Mouse (Mus musculus): ENCODE results near the gene Fem1b. TPM values are rescaled to one million over a fixed set of nuclear protein-coding genes. Genes with fewer than 3 reads are reported as not detected.
"Not testable (repeated sequence)": the region's sequence is repeated elsewhere in the genome, so short reads cannot be mapped to it uniquely, and the experiment has no call there.

Fem1b gene
- total and polyA plus RNA-seq, 2 experiments = 3.3 to 12.4 TPM

- Histone ChIP-seq H3K27ac (replicated peaks; ENCODE audit: insufficient read depth, low read depth, low read length) (no peak overlapping the region; the same call in none of the 2 replicates), H3K79me2 (ENCODE audit: control insufficient read depth, insufficient read depth, low read length) (peaks cover 24% of the 10 kb centered on the region), H3K36me3 (ENCODE audit: control insufficient read depth, insufficient read depth, low read length) (no peaks in the 10 kb centered on the region), H3K9ac (ENCODE audit: low read depth, low read length) (peak overlapping the region; percentile 76), H3K4me1 (ENCODE audit: control insufficient read depth, insufficient read depth, low read length) (peaks cover 6% of the 10 kb centered on the region), H3K4me3 (ENCODE audit: insufficient read depth, low read depth, low read length) (peak overlapping the region; percentile 83), H3K27me3 (ENCODE audit: control insufficient read depth, insufficient read depth, low read length) (no peaks in the 10 kb centered on the region)
- WGBS = under 1% methylated on average over 58 of the region's 58 CpGs
- peak; percentile 36 for DNase-seq (ENCODE audit: extremely low read depth, low read depth, low spot score)
- TF ChIP-seq CTCF (IDR thresholded peaks at IDR 0.05; ENCODE audit: low read depth, low read length) (peak; percentile 1; the same call in 1 of the 2 replicates), POLR2A (IDR thresholded peaks at IDR 0.05; ENCODE audit: extremely low read depth, insufficient read depth, low read length) (no peak)
Measured at GRCm38 (mm10) chr9:62810543-62811515, 905 bp downstream of the Fem1b start.

GRCm38 (mm10) chr9:62810095-62810494, 1.6 kb downstream of the Fem1b start:
- H3K27ac ChIP-seq (replicated peaks; ENCODE audit: insufficient read depth, low read depth, low read length) = no peak overlapping the region
- no peak for TF ChIP-seq CTCF (IDR thresholded peaks at IDR 0.05; ENCODE audit: low read depth, low read length)
- no peak for TF ChIP-seq POLR2A (IDR thresholded peaks at IDR 0.05; ENCODE audit: extremely low read depth, insufficient read depth, low read length)
- H3K4me1 ChIP-seq (ENCODE audit: control insufficient read depth, insufficient read depth, low read length) = peaks cover 6% of the 10 kb centered on the region
- peaks cover 24% of the 10 kb centered on the region for H3K79me2 ChIP-seq (ENCODE audit: control insufficient read depth, insufficient read depth, low read length)
- H3K9ac ChIP-seq (ENCODE audit: low read depth, low read length) = no peak overlapping the region
- H3K4me3 ChIP-seq (ENCODE audit: insufficient read depth, low read depth, low read length) = peak overlapping the region; percentile 83; the same call in 1 of the 2 replicates
- WGBS = 17% methylated on average over 8 of the region's 8 CpGs
- DNase-seq (ENCODE audit: extremely low read depth, low read depth, low spot score) = no peak
- H3K36me3 ChIP-seq (ENCODE audit: control insufficient read depth, insufficient read depth, low read length) = no peaks in the 10 kb centered on the region
- no peaks in the 10 kb centered on the region for H3K27me3 ChIP-seq (ENCODE audit: control insufficient read depth, insufficient read depth, low read length)

- not testable (repeated sequence) for H3K79me2 ChIP-seq (ENCODE audit: control insufficient read depth, insufficient read depth, low read length); H3K9ac ChIP-seq (ENCODE audit: low read depth, low read length); DNase-seq (ENCODE audit: extremely low read depth, low read depth, low spot score); H3K4me3 ChIP-seq (ENCODE audit: insufficient read depth, low read depth, low read length); H3K27me3 ChIP-seq (ENCODE audit: control insufficient read depth, insufficient read depth, low read length); H3K4me1 ChIP-seq (ENCODE audit: control insufficient read depth, insufficient read depth, low read length); H3K27ac ChIP-seq (replicated peaks; ENCODE audit: insufficient read depth, low read depth, low read length); H3K36me3 ChIP-seq (ENCODE audit: control insufficient read depth, insufficient read depth, low read length)
- 83% methylated on average over 2 of the region's 2 CpGs for WGBS
Measured at GRCm38 (mm10) chr9:62799218-62799617, 12.5 kb downstream of the Fem1b start.

GRCm38 (mm10) chr9:62789856-62790255, 21.9 kb downstream of the Fem1b start:
- no peaks in the 10 kb centered on the region for H3K79me2 ChIP-seq (ENCODE audit: control insufficient read depth, insufficient read depth, low read length)
- H3K27me3 ChIP-seq (ENCODE audit: control insufficient read depth, insufficient read depth, low read length) = no peaks in the 10 kb centered on the region
- H3K4me1 ChIP-seq (ENCODE audit: control insufficient read depth, insufficient read depth, low read length) = no peaks in the 10 kb centered on the region
- TF ChIP-seq CTCF (IDR thresholded peaks at IDR 0.05; ENCODE audit: low read depth, low read length) (no peak), POLR2A (IDR thresholded peaks at IDR 0.05; ENCODE audit: extremely low read depth, insufficient read depth, low read length) (no peak)
- no peak overlapping the region for H3K9ac ChIP-seq (ENCODE audit: low read depth, low read length)
- no peak for DNase-seq (ENCODE audit: extremely low read depth, low read depth, low spot score)
- H3K4me3 ChIP-seq (ENCODE audit: insufficient read depth, low read depth, low read length) = no peak overlapping the region
- no peak overlapping the region for H3K27ac ChIP-seq (replicated peaks; ENCODE audit: insufficient read depth, low read depth, low read length)
- H3K36me3 ChIP-seq (ENCODE audit: control insufficient read depth, insufficient read depth, low read length) = peaks cover 4% of the 10 kb centered on the region; the same call in 1 of the 2 replicates
- 98% methylated on average over 12 of the region's 12 CpGs for WGBS

GRCm38 (mm10) chr9:62786721-62787120, 25.0 kb downstream of the Fem1b start:
- TF ChIP-seq POLR2A (IDR thresholded peaks at IDR 0.05; ENCODE audit: extremely low read depth, insufficient read depth, low read length) (no peak), CTCF (IDR thresholded peaks at IDR 0.05; ENCODE audit: low read depth, low read length) (no peak)
- whole genome bisulfite sequencing = 92% methylated on average over 5 of the region's 5 CpGs
- H3K27ac ChIP-seq (replicated peaks; ENCODE audit: insufficient read depth, low read depth, low read length) = no peak overlapping the region
- H3K9ac ChIP-seq (ENCODE audit: low read depth, low read length) = no peak overlapping the region
- no peak overlapping the region for H3K4me3 ChIP-seq (ENCODE audit: insufficient read depth, low read depth, low read length)
- no peaks in the 10 kb centered on the region for H3K4me1 ChIP-seq (ENCODE audit: control insufficient read depth, insufficient read depth, low read length)
- DNase-seq (ENCODE audit: extremely low read depth, low read depth, low spot score) = no peak
- no peaks in the 10 kb centered on the region for H3K79me2 ChIP-seq (ENCODE audit: control insufficient read depth, insufficient read depth, low read length)
- no peaks in the 10 kb centered on the region for H3K36me3 ChIP-seq (ENCODE audit: control insufficient read depth, insufficient read depth, low read length)
- no peaks in the 10 kb centered on the region for H3K27me3 ChIP-seq (ENCODE audit: control insufficient read depth, insufficient read depth, low read length)

GRCm38 (mm10) chr9:62784233-62784632, 27.5 kb downstream of the Fem1b start:
- 96% methylated on average over 2 of the region's 2 CpGs for WGBS
- Histone ChIP-seq H3K27ac (replicated peaks; ENCODE audit: insufficient read depth, low read depth, low read length) (no peak overlapping the region), H3K36me3 (ENCODE audit: control insufficient read depth, insufficient read depth, low read length) (no peaks in the 10 kb centered on the region), H3K79me2 (ENCODE audit: control insufficient read depth, insufficient read depth, low read length) (no peaks in the 10 kb centered on the region), H3K4me3 (ENCODE audit: insufficient read depth, low read depth, low read length) (no peak overlapping the region), H3K4me1 (ENCODE audit: control insufficient read depth, insufficient read depth, low read length) (no peaks in the 10 kb centered on the region), H3K27me3 (ENCODE audit: control insufficient read depth, insufficient read depth, low read length) (no peaks in the 10 kb centered on the region), H3K9ac (ENCODE audit: low read depth, low read length) (no peak overlapping the region)
- TF ChIP-seq POLR2A (IDR thresholded peaks at IDR 0.05; ENCODE audit: extremely low read depth, insufficient read depth, low read length) (no peak), CTCF (IDR thresholded peaks at IDR 0.05; ENCODE audit: low read depth, low read length) (peak; percentile 13; the same call in 1 of the 2 replicates)
- no peak for DNase-seq (ENCODE audit: extremely low read depth, low read depth, low spot score)
